Mouse (Mus musculus) embryo, embryonic 11 days (tissue): ENCODE data around the gene Hddc3.

Experiments used
- DNase-seq: peaks from one replicate; pipeline ENCODE4 v3.0.0-alpha.2; 2015

The Hddc3 gene

DNA sequence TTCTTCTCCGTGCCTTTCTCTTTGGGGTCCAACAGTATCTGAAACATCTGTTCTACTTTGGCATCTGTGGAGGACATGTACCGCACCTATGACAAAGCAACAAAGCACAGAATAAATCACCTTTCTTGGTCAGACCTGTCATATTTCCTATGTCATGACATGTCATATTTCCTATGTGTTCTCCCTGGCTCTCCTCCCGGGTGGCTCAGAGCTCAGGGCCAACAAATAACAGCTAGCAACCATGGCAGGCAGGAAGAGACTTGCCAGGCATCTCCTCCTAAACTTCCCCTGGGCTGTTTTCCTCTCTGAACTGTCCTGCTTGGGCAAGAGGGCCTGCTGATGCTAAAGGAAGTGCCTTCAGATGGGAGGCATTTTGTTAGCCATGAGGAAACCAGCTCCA is 6.0 kb upstream of the Hddc3 start:
- no peak for DNase-seq

DNA sequence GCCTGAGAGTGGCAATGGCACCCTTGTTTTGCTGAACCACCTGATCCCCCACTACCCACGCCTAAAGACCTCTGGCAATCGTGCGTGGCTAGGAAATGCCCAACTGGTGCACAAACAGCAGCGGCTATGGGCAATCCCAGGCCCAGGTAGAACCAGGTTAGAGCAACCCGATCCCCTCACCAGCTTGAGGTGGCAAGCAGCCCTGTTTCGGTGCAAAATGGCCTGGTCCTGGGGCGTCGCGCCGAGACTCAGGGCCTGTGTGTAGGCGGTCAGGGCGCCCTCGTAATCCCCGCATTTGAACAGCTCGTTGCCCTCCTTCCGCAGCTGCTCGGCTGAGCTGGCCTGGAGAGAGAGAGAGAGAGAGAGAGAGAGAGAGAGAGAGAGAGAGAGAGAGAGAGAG is 3.5 kb upstream of the Hddc3 start:
- peak; percentile 53 for DNase-seq

DNA sequence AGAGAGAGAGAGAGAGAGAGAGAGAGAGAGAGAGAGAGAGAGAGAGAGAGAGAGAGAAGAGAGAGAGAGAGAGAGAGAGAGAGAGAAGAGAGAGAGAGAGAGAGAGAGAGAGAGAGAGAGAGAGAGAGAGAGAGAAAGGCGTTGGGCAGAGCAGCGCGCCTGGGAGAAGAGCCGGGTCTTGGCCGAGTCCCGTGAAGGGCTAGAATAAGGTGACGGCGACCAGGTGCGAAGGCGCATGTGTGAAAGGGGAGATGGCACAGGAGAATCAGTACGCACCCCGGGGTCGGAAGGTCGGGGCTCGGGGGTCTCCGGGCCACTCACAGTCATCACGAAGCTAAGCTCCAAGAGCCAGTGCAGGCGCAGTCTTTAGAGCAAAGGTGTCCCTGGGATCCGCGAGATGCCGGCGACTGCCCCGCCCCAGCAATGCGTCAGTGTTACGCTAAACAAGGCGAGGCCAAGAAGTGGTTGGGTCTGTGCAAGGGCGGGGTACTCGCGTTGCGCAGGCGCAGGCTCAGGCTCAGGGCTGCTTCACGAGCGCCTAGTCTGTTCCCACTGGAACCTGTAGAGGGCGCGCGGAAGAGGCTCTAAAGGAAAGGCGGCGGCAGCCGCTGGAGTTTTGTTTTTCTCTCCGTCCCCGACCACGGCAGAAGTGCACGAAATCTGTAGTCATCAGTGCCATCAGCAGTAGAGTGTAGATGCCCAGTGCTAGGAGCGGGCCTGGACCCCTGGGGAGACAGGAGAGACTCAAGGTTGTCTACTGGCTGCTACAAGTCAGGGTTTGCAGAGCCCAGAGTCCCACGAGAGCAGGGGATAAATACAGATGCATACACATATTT is 2.9 kb upstream of the Hddc3 start:
- DNase-seq = peak; percentile 98

DNA sequence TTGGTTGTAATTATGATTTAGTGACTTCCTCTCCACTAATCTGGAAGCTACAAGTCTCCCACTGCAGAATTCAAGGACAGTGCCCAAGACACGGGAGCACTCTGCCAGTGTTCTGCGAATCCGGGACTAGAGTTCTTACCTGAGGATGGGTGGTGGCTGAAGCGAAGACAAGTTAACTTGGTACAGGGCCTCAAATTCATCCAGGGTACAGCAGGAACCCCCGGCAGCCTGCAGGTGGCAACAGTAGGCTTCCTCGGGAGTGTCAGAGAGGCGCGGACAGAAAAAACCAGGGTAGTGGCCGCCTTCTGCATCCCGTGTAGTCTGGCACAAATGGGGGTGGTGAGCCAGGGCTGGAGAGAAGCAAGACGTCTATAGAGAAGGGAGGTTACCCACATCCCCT is 2.1 kb upstream of the Hddc3 start, which contains the start of gene Unc45a:
Gene Unc45a (minus strand): TSS at position 213 of the 400 bp plus-strand sequence.
- DNase-seq = peak; percentile 86

DNA sequence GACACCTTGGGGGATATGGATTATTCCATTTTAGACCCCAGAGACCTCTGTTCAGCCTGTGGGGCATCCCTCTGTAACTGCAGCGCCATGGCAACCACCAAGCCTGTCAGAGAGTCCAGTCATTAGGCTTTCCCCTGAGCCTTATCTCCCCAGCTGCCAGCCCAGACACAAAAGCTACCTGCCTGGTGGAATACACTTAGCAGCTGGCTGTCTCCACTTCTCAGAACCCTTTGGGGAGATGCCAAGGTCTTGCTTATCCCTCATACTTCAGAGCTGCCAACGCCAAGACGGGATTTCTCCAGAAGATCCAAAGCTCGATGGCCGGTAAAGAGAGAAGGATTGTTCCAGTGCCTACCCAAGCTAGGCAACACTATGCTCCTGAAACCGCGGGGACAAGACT is 1.1 kb upstream of the Hddc3 start:
- DNase-seq = no peak

DNA sequence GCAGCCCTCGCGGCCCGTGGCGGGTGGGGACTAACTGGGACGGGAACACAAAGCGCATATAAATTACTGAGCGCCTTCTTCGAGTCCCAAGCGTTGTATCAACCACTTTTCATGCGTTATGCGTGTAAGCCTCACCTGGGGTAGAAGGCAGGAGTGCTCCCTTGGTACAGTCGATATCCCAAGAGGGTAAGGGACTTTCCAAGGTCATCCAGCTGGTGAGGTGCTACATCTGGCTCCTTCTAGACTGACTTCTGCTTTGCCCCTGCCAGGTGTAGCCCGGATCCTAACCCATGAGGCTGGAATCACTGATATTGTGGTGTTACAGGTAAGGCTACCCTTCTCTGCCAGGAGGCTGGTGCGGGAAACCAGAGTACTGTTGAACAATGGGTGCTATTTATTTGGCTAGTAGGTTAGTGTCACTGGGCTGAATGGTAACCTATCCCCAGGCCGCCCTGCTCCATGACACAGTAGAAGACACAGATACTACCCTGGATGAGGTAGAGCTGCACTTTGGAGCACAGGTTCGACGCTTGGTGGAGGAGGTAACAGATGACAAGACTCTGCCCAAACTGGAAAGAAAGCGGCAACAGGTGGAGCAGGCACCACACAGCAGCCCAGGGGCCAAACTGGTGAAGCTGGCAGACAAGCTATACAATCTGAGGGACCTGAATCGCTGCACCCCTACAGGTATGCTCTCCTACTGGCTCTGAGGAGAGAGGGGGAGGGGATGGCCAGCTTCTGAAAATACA is 540 bp downstream of the Hddc3 start:
- no peak for DNase-seq

DNA sequence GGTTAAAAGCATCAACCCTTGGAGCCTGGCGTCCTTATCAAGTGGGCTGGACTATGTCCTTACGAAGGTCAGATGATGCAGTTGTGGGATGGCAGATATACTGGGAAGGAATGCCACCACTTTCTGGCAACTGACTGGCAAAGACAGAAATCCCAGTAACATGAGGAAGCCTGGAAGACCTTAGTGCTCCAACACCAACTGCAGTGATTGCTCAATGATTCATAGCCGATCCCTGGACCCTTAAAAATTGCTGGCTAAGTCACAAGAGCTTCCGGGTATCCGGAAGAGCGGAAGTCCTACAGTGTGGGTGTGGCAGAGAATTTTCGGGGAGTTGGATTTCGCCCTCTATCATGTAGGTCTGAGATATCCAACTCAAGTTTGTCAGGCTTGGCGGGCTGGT is 3.3 kb downstream of the Hddc3 start:
- no peak for DNase-seq

DNA sequence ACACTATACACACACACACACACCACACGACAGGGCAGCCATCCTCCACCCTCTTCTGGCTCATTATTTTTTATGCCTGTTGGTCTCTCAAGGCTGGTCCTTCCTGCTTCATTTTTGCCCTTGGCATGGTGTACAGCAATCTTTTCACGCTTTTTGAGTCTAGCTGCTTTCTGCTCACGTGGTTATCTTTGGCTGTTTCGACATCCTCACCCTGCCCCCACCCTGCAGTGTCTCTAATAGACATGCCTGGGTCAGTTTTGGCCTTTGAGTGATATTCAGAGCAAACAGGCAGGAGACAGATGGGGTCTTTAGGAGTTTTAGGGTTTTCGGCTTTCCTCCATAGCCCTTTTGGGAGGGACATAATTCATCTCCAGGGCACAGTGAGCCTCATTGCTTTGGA is 3.9 kb downstream of the Hddc3 start:
- DNase-seq = no peak

DNA sequence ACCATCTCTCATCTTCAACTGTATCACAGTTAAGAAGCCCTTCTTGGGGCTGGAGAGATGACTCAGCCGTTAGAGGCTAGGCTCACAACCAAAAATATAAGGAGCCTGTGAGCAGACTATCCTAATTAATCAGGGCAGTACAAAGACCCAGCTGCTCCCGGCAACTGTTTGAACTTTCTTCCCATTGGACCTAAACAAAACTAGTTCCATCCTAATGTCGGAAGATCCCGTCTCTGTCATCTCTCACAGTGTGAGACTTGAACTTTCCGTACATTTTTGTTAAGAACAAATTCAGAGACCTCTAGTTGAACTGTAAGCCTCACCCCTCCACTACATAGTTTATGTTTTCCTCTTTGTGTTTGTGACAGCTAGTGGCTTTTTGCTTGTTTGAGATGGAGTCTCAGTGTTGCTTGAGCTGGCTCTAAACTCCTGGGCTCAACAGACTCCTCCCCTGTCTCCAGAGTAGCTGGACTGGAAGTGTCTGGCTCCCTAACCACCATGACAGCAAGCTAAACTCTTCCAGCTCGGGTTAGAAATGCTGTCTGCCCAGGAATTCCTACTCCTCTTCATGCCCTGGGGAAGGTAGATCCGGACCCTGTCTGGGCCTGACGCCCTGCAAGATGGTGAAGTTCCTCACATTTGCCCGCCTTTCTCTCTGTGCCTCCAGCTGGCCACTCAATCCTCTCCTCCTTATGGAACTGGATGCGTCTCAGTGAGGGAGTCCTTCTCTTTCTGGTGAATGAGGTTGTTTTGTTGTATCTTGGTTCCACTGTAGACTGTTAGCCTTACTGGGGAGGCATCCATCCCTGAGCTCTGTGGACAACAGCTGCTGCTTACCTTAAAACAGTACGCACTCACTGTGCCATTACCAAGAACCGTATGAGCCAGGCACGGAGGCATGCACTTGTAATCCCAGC is 5.0 kb downstream of the Hddc3 start:
- DNase-seq = no peak

DNA sequence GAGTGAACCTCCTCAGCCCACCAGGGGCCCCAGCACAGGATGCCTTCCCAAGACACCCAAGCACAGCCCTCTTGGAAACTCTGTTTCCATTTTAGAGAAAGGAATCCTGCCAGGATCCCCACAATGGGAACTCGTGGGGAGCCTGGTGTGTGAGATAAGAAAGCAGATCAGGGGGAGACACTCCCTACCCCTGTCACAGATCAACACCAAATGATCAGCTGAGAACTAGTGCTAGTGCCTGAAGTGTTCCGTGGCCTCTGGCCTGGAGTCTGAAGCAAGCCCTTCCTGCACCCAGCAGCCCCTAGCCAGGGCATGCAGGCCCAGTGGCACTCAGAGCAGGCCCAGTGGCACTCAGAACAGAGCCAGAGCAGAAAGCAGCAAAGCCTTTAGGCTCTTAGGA is 7.9 kb downstream of the Hddc3 start:
- no peak for DNase-seq

DNA sequence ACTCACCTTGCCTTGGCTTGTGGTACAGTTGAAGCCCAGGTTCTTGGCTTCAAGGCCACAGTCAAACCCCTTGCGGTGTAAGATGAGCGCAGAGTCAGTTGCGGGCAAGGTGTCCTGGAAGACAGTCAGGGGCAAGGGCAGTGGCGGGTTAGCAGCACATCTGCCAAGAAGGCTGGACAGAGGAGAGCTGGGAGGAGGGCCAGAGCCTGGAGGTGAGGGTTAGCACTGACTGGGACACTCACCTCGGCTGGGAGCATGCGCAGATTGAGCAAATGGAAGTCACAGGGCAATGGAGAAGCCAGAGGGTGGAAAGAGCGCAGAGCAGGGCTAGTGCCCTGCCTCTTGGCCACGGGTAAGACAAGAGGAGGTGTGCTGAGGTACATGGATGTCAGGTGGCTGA is 10.0 kb downstream of the Hddc3 start:
- no peak for DNase-seq

DNA sequence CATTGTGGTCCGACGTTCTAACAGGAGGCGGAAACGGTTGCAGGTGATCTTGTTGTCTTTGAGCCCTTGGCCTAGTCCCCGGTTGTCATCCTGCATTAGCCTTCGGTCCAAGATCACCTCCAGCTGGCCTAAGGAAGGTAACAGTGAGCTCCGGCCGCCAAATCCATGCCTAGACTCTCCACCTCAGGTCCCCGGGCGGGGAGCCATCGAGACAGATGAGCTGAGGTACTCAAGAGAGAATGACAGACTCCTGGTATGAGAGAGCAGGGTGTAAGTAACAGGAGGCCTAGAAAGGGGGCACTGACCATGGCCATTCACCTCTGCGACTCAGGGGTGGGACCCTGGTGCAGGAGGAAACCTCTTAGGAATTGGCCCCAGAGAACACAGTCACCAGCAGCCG is 13.4 kb downstream of the Hddc3 start:
- DNase-seq = no peak

DNA sequence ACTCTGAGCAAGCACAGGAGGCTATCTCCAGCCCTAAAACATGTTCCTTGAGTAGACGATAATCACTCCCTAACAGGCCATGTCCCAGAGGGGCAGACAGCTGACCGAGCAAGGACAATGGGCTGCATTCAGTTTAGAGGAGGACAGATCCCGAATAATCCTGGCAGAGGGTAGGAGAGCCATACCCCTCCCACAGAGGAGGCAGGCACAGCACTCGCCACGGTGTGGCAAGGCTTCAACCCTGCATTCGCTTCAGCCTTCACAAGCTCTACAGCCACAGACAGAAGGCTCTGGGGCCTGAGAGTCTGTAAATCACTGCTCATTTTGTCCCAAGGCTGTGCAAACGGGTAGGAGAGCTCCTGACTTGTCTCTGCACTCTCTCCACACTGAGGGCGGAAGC is 14.3 kb downstream of the Hddc3 start:
- peak; percentile 50 for DNase-seq

DNA sequence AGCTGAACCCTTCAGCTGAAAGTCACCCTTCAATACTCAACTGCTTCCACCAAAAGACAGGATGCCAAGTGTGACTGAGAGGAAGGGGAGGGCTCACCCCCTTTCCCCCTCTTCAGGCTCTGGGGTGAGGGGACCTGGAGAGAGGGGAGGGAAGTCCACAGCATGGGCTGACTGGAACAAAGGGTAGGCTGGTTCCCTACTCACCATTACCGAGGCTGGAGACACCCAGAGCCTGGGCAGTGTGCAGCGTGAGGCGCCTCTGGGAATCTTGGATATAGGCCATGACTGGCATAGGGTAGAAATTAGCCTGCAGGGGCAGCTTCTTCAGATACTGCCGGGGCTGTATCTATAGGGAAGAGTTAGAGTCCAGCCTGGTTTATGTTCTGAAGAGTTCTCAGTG is 15.1 kb downstream of the Hddc3 start:
- no peak for DNase-seq

DNA sequence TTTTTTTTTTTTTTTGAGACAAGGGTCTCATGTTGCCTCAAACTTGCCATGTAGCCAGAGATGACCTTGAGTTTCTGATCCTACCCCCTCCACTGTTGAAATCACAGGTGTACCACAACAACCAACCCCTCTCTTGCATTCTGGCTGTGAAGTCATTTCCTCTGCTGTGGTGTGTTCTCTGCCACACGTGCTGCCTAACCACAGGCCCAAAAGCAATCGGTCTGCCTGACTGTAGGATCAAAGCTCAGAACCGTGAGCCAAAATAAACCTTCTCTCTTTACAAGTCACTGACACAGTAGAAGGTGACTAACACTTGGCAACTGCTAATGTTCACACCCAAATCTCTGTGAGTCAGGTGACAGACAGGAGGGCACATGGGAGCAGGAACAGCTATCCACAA is 17.5 kb downstream of the Hddc3 start:
- DNase-seq = no peak

DNA sequence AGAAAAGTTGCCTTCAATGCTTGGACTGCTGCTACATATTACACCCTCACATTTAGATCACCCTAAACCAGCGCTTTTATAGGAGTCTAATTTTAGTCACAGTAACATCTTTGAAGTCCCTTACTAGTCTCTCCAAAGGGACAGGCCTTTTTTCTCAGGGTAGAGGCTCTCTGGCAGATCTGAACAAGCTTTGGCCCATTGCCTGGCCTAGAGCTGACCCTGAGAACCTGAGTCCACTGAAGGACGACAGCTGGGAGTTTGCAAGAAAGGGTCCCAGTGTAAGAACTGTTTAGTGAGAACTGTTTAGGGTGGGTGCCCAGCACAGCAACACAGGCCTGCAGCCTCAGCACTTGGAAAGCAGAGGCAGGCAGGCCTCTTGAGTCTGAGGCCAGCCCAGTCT is 22.9 kb downstream of the Hddc3 start:
- no peak for DNase-seq

DNA sequence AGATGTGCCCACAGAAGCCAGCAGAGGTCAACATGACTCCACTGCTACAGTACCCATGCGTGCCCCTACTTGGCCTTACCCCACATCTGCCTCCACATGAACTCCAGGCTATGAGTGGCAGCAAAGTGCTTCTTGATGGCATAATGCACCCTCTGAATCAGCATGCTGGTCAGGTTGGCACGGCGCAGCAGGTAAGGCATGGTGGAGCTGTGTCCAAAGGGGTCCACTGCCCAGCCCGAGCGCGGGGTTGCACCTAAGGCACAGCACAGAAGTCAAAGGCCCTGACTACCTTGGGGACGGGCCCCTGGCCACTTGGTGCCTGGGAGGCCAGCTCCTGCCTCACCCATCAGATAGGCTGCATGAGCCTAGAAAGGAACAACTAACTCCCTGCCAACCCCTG is 24.3 kb downstream of the Hddc3 start:
- DNase-seq = no peak

DNA sequence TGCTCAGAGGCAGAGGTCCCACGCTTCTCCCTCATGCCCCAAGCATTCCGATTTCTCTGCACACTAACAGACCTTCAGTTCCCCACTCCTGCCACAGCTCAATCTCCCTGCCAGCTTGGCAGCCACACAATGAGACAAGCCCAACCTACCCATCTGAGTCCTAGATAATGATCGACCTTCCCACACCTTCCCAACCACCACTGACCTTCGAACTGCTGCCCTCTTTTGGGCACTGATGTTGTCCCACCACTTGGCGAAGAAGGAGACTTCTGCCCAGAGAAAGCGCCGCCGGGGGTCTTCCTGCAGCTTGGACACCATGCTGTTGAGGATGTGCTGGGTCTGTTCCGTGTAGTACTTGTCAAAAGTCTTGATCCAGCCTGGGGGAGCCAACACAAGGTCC is 25.1 kb downstream of the Hddc3 start:
- no peak for DNase-seq

DNA sequence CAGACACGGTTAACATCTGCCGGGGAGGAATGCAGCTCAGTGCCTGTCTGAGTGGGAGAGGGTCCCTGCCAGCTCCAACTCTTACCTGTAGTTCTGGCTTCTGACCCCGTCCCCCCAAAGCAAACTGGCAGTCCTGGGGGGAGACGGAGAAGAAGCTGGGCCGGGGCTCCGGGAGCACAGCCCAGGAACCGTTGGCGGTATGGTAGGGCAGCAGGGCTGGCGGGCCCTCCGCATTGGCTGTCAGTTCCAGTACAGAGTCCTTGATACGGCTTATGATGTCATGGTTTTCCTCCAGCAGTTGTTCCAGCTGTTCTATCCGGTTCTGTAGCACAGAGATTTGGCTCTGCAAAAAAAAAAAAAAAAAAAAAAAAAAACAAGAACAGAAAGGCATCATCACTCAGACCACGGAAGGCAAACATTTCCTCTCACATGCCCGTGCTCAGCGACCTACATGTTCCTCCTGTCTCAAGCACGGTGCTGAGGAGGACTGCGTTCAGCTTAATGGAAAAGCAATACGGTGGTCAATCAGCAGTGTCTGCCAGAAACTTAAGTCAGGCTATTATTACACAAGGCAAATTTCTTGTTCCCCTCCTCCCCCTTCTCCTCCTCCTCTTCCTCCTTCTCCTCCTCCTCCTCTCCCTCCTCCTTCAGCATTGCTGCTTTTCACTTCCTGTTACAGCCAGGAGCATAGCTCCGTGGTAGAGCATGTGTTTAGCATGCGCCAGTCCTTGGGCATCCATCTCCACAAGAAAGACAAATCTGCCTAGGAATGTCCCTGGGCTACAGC is 25.9 kb downstream of the Hddc3 start:
- DNase-seq = no peak

DNA sequence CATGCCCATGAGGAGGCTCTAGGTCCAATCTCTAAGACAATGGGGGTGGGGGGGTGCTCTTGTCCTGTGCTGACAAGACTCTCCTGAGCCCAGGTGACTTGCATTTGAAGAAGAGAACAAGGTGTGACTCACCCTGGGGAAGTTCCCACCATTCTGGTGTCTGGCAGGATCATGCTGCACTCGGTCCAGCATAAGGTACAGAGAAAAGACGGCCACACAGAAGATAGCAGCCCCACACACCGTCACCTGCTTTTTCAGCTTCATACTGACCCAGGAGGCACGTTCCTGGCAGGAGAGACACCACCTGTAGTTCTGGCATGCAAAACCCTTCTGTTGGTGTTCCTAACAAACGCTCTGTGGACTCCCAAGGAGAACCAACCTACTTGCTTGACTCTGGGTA is 26.6 kb downstream of the Hddc3 start:
- DNase-seq = no peak

DNA sequence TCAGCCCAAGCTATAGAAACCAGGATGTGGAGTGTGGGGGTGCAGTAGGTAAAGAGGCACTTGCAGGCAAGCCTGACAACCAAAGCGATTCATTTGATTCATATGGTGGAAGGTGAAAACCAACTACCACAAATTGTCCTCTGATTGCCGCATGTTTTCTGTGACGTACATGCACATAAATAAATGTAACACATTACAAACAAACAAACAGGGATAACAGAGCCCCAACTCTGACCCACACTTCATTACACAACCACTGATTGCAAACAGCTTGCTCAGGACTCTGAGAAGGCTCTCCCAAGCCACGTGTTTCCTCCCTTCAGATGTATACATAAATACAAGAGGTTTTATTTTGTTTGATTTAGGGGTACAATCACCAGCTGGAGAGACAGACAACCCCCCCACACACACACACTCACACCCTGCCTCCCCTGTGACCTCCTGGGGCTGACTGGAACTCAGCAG is 27.1 kb downstream of the Hddc3 start:
- no peak for DNase-seq

DNA sequence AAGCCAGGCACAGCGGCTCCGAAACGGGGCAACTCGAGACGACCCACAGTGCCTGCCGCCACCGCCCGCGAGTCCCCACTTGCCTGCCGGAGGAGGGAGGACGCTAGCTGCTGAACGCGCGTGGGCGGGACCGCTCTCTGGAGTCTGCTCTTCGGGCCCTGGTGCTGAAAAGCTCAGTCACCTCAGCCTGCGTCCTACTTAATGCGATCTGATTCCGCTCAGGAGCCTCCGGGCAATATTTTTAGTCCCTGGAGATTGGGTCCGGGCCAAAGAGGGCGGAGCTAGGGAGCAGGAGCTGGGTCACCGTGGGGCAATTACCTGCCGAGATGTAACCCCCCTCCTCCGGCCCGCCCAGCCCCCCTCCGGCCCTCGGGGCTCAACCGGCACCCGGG is 27.7 kb downstream of the Hddc3 start:
- peak; percentile 72 for DNase-seq
